Mouse (Mus musculus): ENCODE measurements around the gene B830017H08Rik. TPM values are rescaled to one million over a fixed set of nuclear protein-coding genes. Genes with fewer than 3 reads are reported as not detected.

B830017H08Rik gene
- polyA plus RNA-seq, 1 experiment from 2014 or later = not detected

- H3K27ac ChIP-seq (ENCODE audit: low read depth, low read length) = no peak overlapping the region
- H3K36me3 ChIP-seq (ENCODE audit: control insufficient read depth, insufficient read depth) = peaks cover 19% of the 10 kb centered on the region
- peak; percentile 47 for TF ChIP-seq CTCF (IDR thresholded peaks at IDR 0.05; ENCODE audit: low read depth)
- no peak overlapping the region for H3K4me2 ChIP-seq (replicated peaks; ENCODE audit: low read depth)
- 39% methylated on average over 5 of the region's 5 CpGs for WGBS
- H3K4me1 ChIP-seq (replicated peaks; ENCODE audit: control insufficient read depth, insufficient read depth, low read length) = peaks cover 6% of the 10 kb centered on the region; the same call in 1 of the 2 replicates
- no peak overlapping the region for H3K4me3 ChIP-seq (ENCODE audit: low read depth, low read length)
- H3K9me3 ChIP-seq (ENCODE audit: control insufficient read depth) = no peaks in the 10 kb centered on the region
- H3K9ac ChIP-seq (ENCODE audit: low read depth, low read length) = no peak overlapping the region
- peak; percentile 72 for ATAC-seq
- no peaks in the 10 kb centered on the region for H3K27me3 ChIP-seq (replicated peaks; ENCODE audit: control insufficient read depth, insufficient read depth, low read length)
Observed at GRCm38 (mm10) chr16:17871248-17871647, 38.3 kb downstream of the B830017H08Rik start.

GRCm38 (mm10) chr16:17872995-17873394, 40.1 kb downstream of the B830017H08Rik start:
- WGBS = 51% methylated on average over 4 of the region's 4 CpGs

GRCm38 (mm10) chr16:17875174-17875573, 42.3 kb downstream of the B830017H08Rik start:
- Histone ChIP-seq H3K9ac (ENCODE audit: low read depth, low read length) (no peak overlapping the region), H3K36me3 (ENCODE audit: control insufficient read depth, insufficient read depth) (peaks cover 10% of the 10 kb centered on the region), H3K27ac (ENCODE audit: low read depth, low read length) (no peak overlapping the region), H3K4me3 (ENCODE audit: low read depth, low read length) (no peak overlapping the region), H3K4me1 (replicated peaks; ENCODE audit: control insufficient read depth, insufficient read depth, low read length) (peaks cover 4% of the 10 kb centered on the region; the same call in 1 of the 2 replicates), H3K27me3 (replicated peaks; ENCODE audit: control insufficient read depth, insufficient read depth, low read length) (no peaks in the 10 kb centered on the region), H3K4me2 (replicated peaks; ENCODE audit: low read depth) (no peak overlapping the region), H3K9me3 (ENCODE audit: control insufficient read depth) (no peaks in the 10 kb centered on the region)
- no peak for ATAC-seq
- 53% methylated on average over 4 of the region's 4 CpGs for WGBS
- TF ChIP-seq CTCF (IDR thresholded peaks at IDR 0.05; ENCODE audit: low read depth) = no peak

More at GRCm38 (mm10) chr16:17872995-17873394, 40.1 kb downstream of the B830017H08Rik start:
- no peaks in the 10 kb centered on the region for H3K27me3 ChIP-seq (replicated peaks; ENCODE audit: control insufficient read depth, insufficient read depth, low read length)
- no peak overlapping the region for H3K4me3 ChIP-seq (ENCODE audit: low read depth, low read length)
- no peak for TF ChIP-seq CTCF (IDR thresholded peaks at IDR 0.05; ENCODE audit: low read depth)
- H3K36me3 ChIP-seq (ENCODE audit: control insufficient read depth, insufficient read depth) = peaks cover 19% of the 10 kb centered on the region
- H3K4me2 ChIP-seq (replicated peaks; ENCODE audit: low read depth) = no peak overlapping the region
- no peak overlapping the region for H3K9ac ChIP-seq (ENCODE audit: low read depth, low read length)
- peaks cover 4% of the 10 kb centered on the region; the same call in 1 of the 2 replicates for H3K4me1 ChIP-seq (replicated peaks; ENCODE audit: control insufficient read depth, insufficient read depth, low read length)
- H3K9me3 ChIP-seq (ENCODE audit: control insufficient read depth) = no peaks in the 10 kb centered on the region
- no peak for ATAC-seq
- no peak overlapping the region for H3K27ac ChIP-seq (ENCODE audit: low read depth, low read length)

GRCm38 (mm10) chr16:17876096-17876495, 43.2 kb downstream of the B830017H08Rik start:
- no peak overlapping the region for H3K27ac ChIP-seq (ENCODE audit: low read depth, low read length)
- peaks cover 4% of the 10 kb centered on the region; the same call in 1 of the 2 replicates for H3K4me1 ChIP-seq (replicated peaks; ENCODE audit: control insufficient read depth, insufficient read depth, low read length)
- H3K27me3 ChIP-seq (replicated peaks; ENCODE audit: control insufficient read depth, insufficient read depth, low read length) = no peaks in the 10 kb centered on the region
- 100% methylated on average over 1 of the region's 1 CpGs for WGBS
- TF ChIP-seq CTCF (IDR thresholded peaks at IDR 0.05; ENCODE audit: low read depth) = no peak
- no peak overlapping the region for H3K4me2 ChIP-seq (replicated peaks; ENCODE audit: low read depth)
- ATAC-seq = no peak
- peaks cover 12% of the 10 kb centered on the region; the same call in 1 of the 2 replicates for H3K36me3 ChIP-seq (ENCODE audit: control insufficient read depth, insufficient read depth)
- no peaks in the 10 kb centered on the region for H3K9me3 ChIP-seq (ENCODE audit: control insufficient read depth)
- H3K4me3 ChIP-seq (ENCODE audit: low read depth, low read length) = no peak overlapping the region
- H3K9ac ChIP-seq (ENCODE audit: low read depth, low read length) = no peak overlapping the region

- Histone ChIP-seq H3K4me3 (ENCODE audit: low read depth, low read length) (no peak overlapping the region), H3K9ac (ENCODE audit: low read depth, low read length) (no peak overlapping the region), H3K27me3 (replicated peaks; ENCODE audit: control insufficient read depth, insufficient read depth, low read length) (no peaks in the 10 kb centered on the region), H3K27ac (ENCODE audit: low read depth, low read length) (no peak overlapping the region), H3K9me3 (ENCODE audit: control insufficient read depth) (no peaks in the 10 kb centered on the region), H3K4me2 (replicated peaks; ENCODE audit: low read depth) (no peak overlapping the region), H3K4me1 (replicated peaks; ENCODE audit: control insufficient read depth, insufficient read depth, low read length) (no peaks in the 10 kb centered on the region), H3K36me3 (ENCODE audit: control insufficient read depth, insufficient read depth) (peaks cover 9% of the 10 kb centered on the region; the same call in 1 of the 2 replicates)
- TF ChIP-seq CTCF (IDR thresholded peaks at IDR 0.05; ENCODE audit: low read depth) = no peak
- WGBS = 80% methylated on average over 4 of the region's 4 CpGs
- ATAC-seq = no peak
Observed at GRCm38 (mm10) chr16:17879571-17879970, 46.6 kb downstream of the B830017H08Rik start.

GRCm38 (mm10) chr16:17882196-17882595, 49.3 kb downstream of the B830017H08Rik start:
- Histone ChIP-seq H3K4me3 (ENCODE audit: low read depth, low read length) (no peak overlapping the region), H3K36me3 (ENCODE audit: control insufficient read depth, insufficient read depth) (peaks cover 9% of the 10 kb centered on the region; the same call in 1 of the 2 replicates), H3K27ac (ENCODE audit: low read depth, low read length) (no peak overlapping the region), H3K4me2 (replicated peaks; ENCODE audit: low read depth) (no peak overlapping the region), H3K9ac (ENCODE audit: low read depth, low read length) (no peak overlapping the region), H3K27me3 (replicated peaks; ENCODE audit: control insufficient read depth, insufficient read depth, low read length) (no peaks in the 10 kb centered on the region), H3K9me3 (ENCODE audit: control insufficient read depth) (no peaks in the 10 kb centered on the region), H3K4me1 (replicated peaks; ENCODE audit: control insufficient read depth, insufficient read depth, low read length) (no peaks in the 10 kb centered on the region)
- TF ChIP-seq CTCF (IDR thresholded peaks at IDR 0.05; ENCODE audit: low read depth) = no peak
- ATAC-seq = no peak

Data from intestine, postnatal 0 days (tissue).